Mouse (Mus musculus): ENCODE results near the gene Cdh5. TPM values are rescaled to one million over a fixed set of nuclear protein-coding genes. Genes with fewer than 3 reads are reported as not detected.

Cdh5 gene
- total RNA-seq, 2 experiments from 2014 or later: 163 to 174 TPM

GRCm38 (mm10) chr8:104188459-104188858 is 87.0 kb downstream of the Cdh5 start:
- DNase-seq (ENCODE audit: low spot score in 2 of 2): no peak

DNA sequence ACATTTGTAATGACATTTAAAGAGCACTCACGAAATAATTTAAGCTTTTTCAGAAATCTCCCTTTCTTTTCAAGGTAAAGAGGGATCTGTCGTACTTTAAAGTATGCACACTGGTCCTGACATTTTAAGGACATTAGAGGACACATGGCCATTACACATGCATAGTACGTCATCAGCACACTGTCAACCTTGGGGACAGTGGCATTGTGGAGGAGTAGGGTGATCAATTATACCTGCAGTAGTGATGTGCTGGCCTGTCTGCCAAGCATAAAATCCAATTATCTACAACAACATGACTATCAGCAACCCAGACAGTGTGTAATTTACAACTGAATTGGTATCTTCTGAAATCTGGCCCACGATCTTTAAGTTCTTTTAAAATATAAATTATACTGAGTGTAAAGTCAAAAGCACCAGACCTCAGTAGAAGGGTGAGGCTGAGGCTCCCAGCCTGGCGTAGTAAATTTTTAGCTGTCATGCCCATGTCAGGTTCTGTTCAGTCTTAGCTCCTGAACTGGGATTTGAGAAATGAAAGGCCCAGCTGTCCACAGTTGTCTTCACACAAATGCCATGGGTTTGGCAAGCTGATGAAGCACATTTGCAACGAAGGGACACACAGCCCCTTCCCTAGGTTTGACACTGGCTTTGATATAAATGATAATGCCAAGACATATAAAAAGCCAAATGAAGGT is 89.5 kb downstream of the Cdh5 start:
- no peak for DNase-seq (ENCODE audit: low spot score in 2 of 2)

- DNase-seq (ENCODE audit: low spot score in 2 of 2): no peak
These were observed 90.1 kb downstream of the Cdh5 start for GRCm38 (mm10) chr8:104191496-104191895.

Other genes with a start within 250 kb of the Cdh5 start
- 1 to 10 TPM; 1.7 to 2.5 TPM for gene Bean1, start 68.8 kb downstream of the Cdh5 start, total RNA-seq (2021)
- gene Tk2, start 146.9 kb downstream of the Cdh5 start, total RNA-seq (2021): 10 to 100 TPM in 1 of 2 experiments, 1 to 10 TPM in 1; 9.7 to 11.6 TPM
- gene Cklf, start 149.2 kb downstream of the Cdh5 start, total RNA-seq (2021): 10 to 100 TPM; 16.0 to 19.4 TPM
- not detected for gene Cmtm2a, start 191.6 kb downstream of the Cdh5 start, total RNA-seq (2021)
- not detected for gene Gm45711, start 208.5 kb downstream of the Cdh5 start, total RNA-seq (2021)
- not detected for gene Cmtm1, start 208.5 kb downstream of the Cdh5 start, total RNA-seq (2021)
- gene Gm11020, start 219.9 kb downstream of the Cdh5 start, total RNA-seq (2021): not detected
- gene Cmtm2b, start 220.6 kb downstream of the Cdh5 start, total RNA-seq (2021): not detected
- gene Cmtm3, start 237.8 kb downstream of the Cdh5 start, total RNA-seq (2021): 10 to 100 TPM; 70.2 to 71.1 TPM